Mouse (Mus musculus): ENCODE measurements at regions not wholly inside any gene's neighbourhood (a gene's known extent, or its start where the extent isn't known, plus 50 kb on each side); places are given as distances from the start of the nearest gene placed in this dataset.

- DNase-seq: no peak
Measured at GRCm38 (mm10) chr12:30647511-30647910, 63.3 kb downstream of the Tmem18 start.

DNA sequence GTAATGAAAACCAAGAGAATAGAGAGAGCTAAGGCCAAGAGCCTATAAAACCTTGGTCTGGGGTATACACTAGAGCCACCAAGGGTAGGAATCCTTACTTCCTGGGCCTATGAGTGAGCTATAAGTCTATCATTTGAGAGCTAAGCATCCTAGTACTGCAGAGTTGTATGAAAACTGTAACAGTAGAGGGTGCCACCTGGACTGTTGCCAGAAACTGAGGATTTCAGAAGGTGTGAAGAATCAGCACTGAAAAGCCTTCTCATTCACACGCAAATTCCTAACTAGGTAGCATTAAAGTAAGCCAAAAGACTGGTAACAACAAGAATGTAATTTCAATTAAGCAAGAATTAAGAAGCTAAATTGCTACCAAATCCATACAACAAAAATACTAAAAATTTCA lies 67.3 kb downstream of the Tmem18 start:
- DNase-seq: no peak

GRCm38 (mm10) chr12:30654347-30655075 lies 70.3 kb downstream of the Tmem18 start:
- no peak for DNase-seq

- DNase-seq: no peak
Measured at GRCm38 (mm10) chr12:30655076-30655421, 70.8 kb downstream of the Tmem18 start.

GRCm38 (mm10) chr12:30678826-30679225 lies 94.6 kb downstream of the Tmem18 start:
- DNase-seq: no peak

GRCm38 (mm10) chr12:30690038-30690437 lies 105.8 kb downstream of the Tmem18 start:
- DNase-seq: no peak

DNA sequence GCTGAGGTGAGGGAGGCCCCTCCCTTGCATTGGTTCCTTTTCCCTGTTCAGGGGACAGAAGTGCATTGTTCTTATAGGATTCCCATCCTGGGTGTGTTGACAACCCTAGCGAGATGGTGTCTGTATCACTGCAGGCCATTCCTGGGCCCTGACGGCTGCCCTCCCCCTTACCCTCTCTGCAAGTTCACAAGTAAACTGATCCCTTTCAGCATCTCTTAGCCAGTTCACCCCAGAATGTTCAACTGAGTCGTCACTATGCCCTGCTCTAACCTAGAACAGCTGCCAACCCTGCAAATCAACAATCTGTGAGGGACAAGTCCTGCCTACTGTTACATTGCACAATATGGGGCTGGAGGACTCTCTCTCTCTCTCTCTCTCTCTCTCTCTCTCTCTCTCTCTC lies 109.3 kb downstream of the Tmem18 start:
- DNase-seq: no peak

- DNase-seq: no peak
Measured at GRCm38 (mm10) chr12:30698256-30698655, 114.0 kb downstream of the Tmem18 start.

GRCm38 (mm10) chr12:30703691-30704090 lies 119.5 kb downstream of the Tmem18 start:
- DNase-seq: no peak

DNA sequence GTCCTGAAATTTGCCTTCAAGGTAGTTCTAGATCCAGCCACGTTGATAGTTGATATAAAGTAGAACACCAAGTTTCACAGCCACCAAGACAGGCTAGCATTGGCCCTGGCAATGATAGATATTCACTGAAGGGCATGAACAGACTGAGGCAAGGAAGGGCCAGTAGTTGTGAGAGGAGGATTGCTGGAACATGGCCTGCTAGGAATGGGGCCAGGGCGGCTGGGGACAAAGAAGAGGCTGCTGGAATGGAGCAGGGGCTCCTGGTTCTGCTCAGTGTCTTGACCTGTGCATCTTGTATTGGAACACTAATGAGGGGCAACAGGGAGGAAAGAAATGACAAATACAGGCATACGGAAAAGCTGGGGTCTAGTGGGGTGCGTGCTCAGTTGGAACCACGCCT lies 123.0 kb downstream of the Tmem18 start:
- DNase-seq: no peak

GRCm38 (mm10) chr12:30708635-30709181 lies 124.5 kb downstream of the Tmem18 start:
- DNase-seq: no peak

GRCm38 (mm10) chr12:30710554-30710953 lies 126.3 kb downstream of the Tmem18 start:
- no peak for DNase-seq

DNA sequence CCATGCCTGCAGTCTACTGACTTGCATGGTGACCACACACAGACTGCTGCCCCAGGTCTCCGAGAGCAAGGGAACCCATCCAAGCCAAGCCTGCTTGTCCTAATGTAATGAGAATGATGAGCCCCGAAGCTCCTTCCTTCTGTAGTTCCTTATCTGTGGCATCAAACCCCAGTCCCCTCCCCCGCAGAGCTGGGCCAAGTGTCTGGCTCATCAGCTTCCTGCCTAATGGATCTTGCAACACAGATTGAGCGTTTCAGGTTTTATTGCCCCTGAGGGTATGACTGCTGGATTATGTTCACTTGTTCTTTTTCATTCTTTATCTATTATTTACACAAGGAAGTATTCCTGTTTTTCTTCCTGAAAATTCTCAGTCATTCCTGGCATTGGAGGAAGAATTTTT lies 142.5 kb downstream of the Tmem18 start:
- DNase-seq: no peak

- no peak for DNase-seq
Measured at GRCm38 (mm10) chr12:30729437-30729836, 145.2 kb downstream of the Tmem18 start.

DNA sequence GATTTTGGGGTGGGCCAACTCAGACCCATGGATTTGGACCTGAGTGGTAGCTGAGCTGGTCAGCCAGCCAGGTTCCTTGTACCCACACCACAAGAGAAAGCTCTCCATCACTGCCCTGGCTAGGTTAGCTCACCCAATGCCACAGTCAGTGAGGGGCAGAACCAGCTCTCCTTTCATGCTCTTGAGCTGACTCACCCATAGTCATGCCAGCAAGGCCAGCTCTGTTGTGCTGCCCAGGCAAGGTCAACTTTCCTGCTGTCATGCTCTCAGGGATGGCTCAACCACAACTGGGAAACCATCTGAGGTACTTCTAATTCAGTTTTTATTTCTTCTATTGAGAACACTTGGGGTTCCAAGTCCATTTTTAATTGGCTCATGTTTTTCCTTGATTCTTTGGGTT lies 116.5 kb upstream of the Alkal2 start:
- peak; percentile 47 for DNase-seq

- DNase-seq: no peak
Measured at GRCm38 (mm10) chr12:30793371-30793770, 90.8 kb upstream of the Alkal2 start.

GRCm38 (mm10) chr12:30816096-30816495 lies 68.0 kb upstream of the Alkal2 start:
- peak; percentile 25 for DNase-seq

DNA sequence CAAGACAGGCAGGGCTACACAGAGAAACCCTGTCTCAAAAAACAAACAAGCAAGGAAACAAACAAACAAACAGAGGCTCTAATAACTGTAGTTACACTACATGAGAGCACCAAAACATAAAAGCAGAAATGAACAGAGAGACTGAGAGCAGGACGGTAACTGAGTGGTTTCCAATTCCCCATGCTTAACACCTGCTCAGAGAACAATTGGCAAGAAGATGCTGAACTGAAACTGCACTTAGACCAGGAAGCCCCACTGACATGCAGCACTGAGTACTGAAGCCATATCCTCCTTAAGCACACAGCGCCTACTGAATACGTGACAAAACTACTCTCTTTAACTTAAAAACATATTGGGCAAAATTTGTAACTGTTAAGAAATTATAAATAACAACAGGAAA lies 52.7 kb upstream of the Alkal2 start:
- DNase-seq: no peak
